Mouse (Mus musculus): ENCODE data around the gene Inka1. TPM values are rescaled to one million over a fixed set of nuclear protein-coding genes. Genes with fewer than 3 reads are reported as not detected.

Inka1 gene
- total RNA-seq, 2 experiments from 2014 or later, result 1.1 to 3.2 TPM

DNA sequence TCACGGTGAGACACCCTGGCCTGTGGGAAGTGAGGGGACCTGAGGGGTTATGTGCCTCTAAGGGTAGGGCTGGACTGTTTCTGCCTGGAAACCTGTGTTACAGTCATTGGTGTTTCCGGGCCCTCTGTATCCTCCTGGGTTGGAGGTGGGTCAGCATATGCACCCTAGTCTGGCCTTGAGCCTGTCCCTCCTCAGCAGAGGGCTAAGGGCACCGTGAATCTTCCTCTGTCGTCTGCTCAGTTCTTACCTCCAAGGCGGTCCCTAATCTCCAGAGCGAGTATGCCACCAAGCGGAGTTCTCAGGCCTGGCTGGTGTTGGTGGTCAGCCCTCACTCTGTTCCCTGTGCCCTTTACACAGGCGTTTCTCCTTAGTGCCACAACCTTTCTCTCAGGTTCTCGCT is 22.8 kb downstream of the Inka1 start:
- Histone ChIP-seq H3K4me3 (no peak overlapping the region), H3K27ac (no peak overlapping the region)
- intact Hi-C loops (cut with DNase I), result loop anchor here (1.0 to 5.0 kb wide), 5 partner anchors 23 to 102 kb away; partner anchors contain the start of genes Amigo3 and Ip6k1
- TF ChIP-seq CTCF (IDR thresholded peaks at IDR 0.05), result no peak
- no peak for DNase-seq

DNA sequence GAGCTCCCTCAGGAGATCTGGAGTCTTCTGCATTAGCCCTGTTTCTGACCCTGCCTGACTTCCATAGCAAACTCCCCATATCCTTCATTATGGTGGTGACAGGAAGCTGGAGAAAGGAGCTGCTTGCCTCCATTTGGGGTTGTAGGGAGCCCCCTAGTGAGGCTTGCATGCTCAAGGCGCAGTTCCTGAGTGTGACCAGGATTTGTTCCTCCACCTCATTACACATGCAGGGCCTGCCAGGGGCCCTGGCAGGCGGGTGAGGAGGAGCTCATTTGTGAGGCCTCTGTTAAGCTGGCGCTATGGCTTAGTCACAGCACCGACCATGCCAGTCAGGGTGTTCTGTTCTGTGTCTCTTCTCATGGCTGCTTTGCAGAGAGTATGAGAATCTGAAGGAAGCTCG is 23.8 kb downstream of the Inka1 start:
- intact Hi-C loops (cut with DNase I), result loop anchor here (5.0 kb wide), 3 partner anchors 40 to 90 kb away; partner anchors contain the start of genes Amigo3 and Ip6k1
- TF ChIP-seq CTCF (IDR thresholded peaks at IDR 0.05), result peak; percentile 49

DNA sequence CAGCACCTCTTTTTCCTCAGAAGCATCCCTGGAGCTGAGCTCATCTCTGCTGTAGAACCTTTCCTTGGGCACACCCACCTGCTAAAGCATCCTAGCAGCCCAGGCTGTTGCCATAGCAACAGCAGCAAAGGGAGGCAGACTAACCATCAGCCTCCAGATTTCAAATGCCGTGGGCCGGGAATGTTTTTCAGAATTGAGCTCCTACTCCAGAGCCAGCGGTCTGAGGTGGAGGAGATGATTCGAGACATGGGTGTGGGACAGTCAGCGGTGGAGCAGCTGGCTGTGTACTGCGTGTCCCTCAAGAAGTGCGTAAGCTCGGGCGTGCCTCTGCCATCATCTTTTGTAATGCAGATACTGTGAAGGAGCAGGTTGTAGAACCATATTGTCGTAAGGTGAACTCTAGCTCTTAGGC is 24.3 kb downstream of the Inka1 start:
- intact Hi-C loops (cut with DNase I), result loop anchor here (5.0 kb wide), 3 partner anchors 41 to 91 kb away; partner anchors contain the start of genes Amigo3 and Ip6k1
- TF ChIP-seq CTCF (IDR thresholded peaks at IDR 0.05), result no peak

More for the DNA sequence above, 23.8 kb downstream of the Inka1 start:
- no peak overlapping the region for H3K27ac ChIP-seq
- H3K4me3 ChIP-seq, result no peak overlapping the region
- DNase-seq, result no peak

DNA sequence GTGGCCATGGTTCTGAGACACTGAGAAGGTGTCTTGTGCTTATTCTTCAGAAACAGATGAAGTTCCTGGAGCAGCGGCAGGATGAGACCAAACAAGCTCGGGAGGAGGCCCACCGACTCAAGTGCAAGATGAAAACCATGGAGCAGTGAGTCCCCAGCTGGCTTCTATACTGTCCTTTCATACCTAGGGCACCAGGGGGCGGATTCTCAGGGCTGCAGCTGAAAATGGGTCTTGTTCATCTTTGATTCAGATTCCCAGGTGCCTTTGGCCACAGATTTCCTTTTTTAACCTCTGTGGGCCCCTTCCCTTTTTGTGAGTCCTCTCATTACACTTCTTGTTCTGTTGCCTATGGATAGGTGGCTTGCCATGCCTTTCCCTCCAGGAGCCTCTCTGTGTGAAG is 24.8 kb downstream of the Inka1 start:
- TF ChIP-seq CTCF (IDR thresholded peaks at IDR 0.05), result peak; percentile 26; the same call in 1 of the 2 replicates
- no peak overlapping the region for H3K27ac ChIP-seq
- H3K4me3 ChIP-seq, result no peak overlapping the region
- intact Hi-C loops (cut with DNase I), result loop anchor here (5.0 kb wide), 3 partner anchors 41 to 91 kb away; partner anchors contain the start of genes Amigo3 and Ip6k1
- no peak for DNase-seq

More for the DNA sequence above, 24.3 kb downstream of the Inka1 start:
- H3K4me3 ChIP-seq, result no peak overlapping the region
- no peak overlapping the region for H3K27ac ChIP-seq
- DNase-seq, result no peak

DNA sequence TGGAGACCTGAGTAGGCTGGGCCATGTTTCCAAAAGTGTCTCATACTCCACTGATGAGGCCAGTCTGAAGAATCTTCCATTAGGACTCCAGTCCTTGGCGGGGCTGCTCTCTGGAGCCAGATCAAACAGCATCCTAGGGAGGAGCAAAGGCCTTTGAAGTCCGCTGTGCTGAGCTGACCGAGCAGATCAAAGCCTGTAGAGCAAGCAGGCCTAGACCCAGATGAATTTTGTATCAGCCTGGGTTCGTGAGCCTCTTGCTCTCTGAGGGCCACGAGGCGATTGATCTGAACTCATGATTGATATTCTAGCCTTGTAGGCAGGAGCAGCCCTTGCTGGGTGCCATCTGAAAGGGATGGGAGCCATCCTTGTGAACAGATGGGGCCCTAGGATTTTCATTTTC is 25.8 kb downstream of the Inka1 start:
- DNase-seq, result no peak
- intact Hi-C loops (cut with DNase I), result loop anchor here (5.0 kb wide), 3 partner anchors 42 to 92 kb away; partner anchors contain the start of genes Amigo3 and Ip6k1
- Histone ChIP-seq H3K4me3 (no peak overlapping the region), H3K27ac (no peak overlapping the region)
- TF ChIP-seq CTCF (IDR thresholded peaks at IDR 0.05), result no peak

- no peak overlapping the region for H3K27ac ChIP-seq
- intact Hi-C loops (cut with DNase I), result no loop called here
- TF ChIP-seq CTCF (IDR thresholded peaks at IDR 0.05), result no peak
- H3K4me3 ChIP-seq, result no peak overlapping the region
- no peak for DNase-seq
These were observed 28.5 kb downstream of the Inka1 start for GRCm38 (mm10) chr9:107957141-107957540.

GRCm38 (mm10) chr9:107955613-107956289 is 29.9 kb downstream of the Inka1 start:
- no peak for DNase-seq
- intact Hi-C loops (cut with DNase I), result no loop called here
- Histone ChIP-seq H3K4me3 (no peak overlapping the region), H3K27ac (no peak overlapping the region)
- TF ChIP-seq CTCF (IDR thresholded peaks at IDR 0.05), result no peak

- Histone ChIP-seq H3K27ac (peak overlapping the region; percentile 96), H3K4me3 (peak overlapping the region; percentile 82)
- TF ChIP-seq CTCF (IDR thresholded peaks at IDR 0.05), result no peak
- DNase-seq, result peak; percentile 95
- intact Hi-C loops (cut with DNase I), result no loop called here
These were observed 35.0 kb downstream of the Inka1 start for GRCm38 (mm10) chr9:107950460-107951355.

- no peak for TF ChIP-seq CTCF (IDR thresholded peaks at IDR 0.05)
- H3K4me3 ChIP-seq, result peak within 1 kb of the TSS; percentile 82
- intact Hi-C loops (cut with DNase I), result loop anchor here (5.0 kb wide), 1 partner anchor 48 kb away; no protein-coding TSS in a partner anchor
- DNase-seq, result no peak
- peak within 1 kb of the TSS; percentile 96 for H3K27ac ChIP-seq
These were observed 35.8 kb downstream of the Inka1 start, which contains the start of gene Traip for GRCm38 (mm10) chr9:107949922-107950235. Traip (plus strand) TSS chr9:107950136.

DNA sequence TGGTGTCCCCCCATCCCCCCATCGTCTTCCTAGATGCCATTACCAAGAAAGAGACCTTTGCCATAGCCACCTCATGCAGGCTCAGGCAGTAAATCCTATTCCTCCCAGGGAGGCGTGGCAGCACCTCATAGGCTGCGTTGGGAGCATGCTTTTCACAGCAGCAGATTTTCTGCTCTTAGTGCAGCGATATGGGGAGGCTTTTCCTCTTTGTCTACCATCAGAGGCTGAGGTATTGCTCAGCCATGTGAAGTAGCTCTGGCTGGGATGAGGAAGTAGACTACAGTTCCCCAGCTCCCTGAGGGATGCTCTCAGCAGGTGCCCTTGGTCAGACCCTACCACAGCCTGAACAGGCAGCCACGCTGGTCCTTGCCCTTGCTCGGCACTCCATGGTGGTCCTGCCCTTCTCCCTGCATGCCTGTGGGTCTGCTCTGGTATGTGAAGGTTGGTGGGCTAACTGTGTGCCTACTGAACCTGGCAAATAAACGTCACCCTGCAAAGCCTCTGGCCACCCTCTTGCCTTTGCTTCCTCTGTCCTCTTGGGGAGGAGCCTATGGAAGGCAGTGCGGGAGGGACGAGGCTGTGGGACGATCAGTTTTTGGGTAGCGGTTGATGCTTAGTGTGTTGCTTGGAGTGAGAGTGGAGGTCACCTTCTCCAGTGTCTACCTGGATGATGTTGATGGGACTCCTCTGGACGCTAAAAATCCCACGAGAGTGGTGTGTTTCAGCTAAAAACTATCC is 36.3 kb downstream of the Inka1 start:
- intact Hi-C loops (cut with DNase I), result loop anchor here (5.0 kb wide), 1 partner anchor 47 kb away; no protein-coding TSS in a partner anchor
- no peak for TF ChIP-seq CTCF (IDR thresholded peaks at IDR 0.05)
- Histone ChIP-seq H3K27ac (no peak overlapping the region), H3K4me3 (no peak overlapping the region)
- DNase-seq, result no peak

- intact Hi-C loops (cut with DNase I), result loop anchor here (5.0 kb wide), 1 partner anchor 45 kb away; no protein-coding TSS in a partner anchor
- no peak for TF ChIP-seq CTCF (IDR thresholded peaks at IDR 0.05)
- H3K4me3 ChIP-seq, result peak overlapping the region; percentile 67
- peak overlapping the region; percentile 70 for H3K27ac ChIP-seq
- DNase-seq, result peak; percentile 78
These were observed 38.2 kb downstream of the Inka1 start for GRCm38 (mm10) chr9:107947241-107948194.

All from gastrocnemius, adult 2 months (tissue).